Mouse (Mus musculus) forelimb bud, embryonic 11.5 days (tissue): Measurements from ENCODE around the gene Csrnp3.

Experiments used
- DNase-seq: peaks from one replicate; pipeline ENCODE4 v3.0.0-alpha.2; 2012; ENCODE audit warnings: low read depth, low spot score

Csrnp3 gene

GRCm38 (mm10) chr2:65942346-65942745 is 96.8 kb downstream of the Csrnp3 start:
- DNase-seq = no peak

- no peak for DNase-seq
These were observed 103.2 kb downstream of the Csrnp3 start for GRCm38 (mm10) chr2:65948808-65949207.

- no peak for DNase-seq
These were observed 108.3 kb downstream of the Csrnp3 start for GRCm38 (mm10) chr2:65953726-65954340.

- DNase-seq = no peak
These were observed 110.2 kb downstream of the Csrnp3 start for GRCm38 (mm10) chr2:65955804-65956203.

GRCm38 (mm10) chr2:65956727-65957126 is 111.2 kb downstream of the Csrnp3 start:
- no peak for DNase-seq

- no peak for DNase-seq
These were observed 117.9 kb downstream of the Csrnp3 start for GRCm38 (mm10) chr2:65963420-65963819.

- no peak for DNase-seq
These were observed 123.2 kb downstream of the Csrnp3 start for GRCm38 (mm10) chr2:65968810-65969209.

- DNase-seq = no peak
These were observed 128.3 kb downstream of the Csrnp3 start for GRCm38 (mm10) chr2:65973907-65974306.

GRCm38 (mm10) chr2:65975383-65975782 is 129.8 kb downstream of the Csrnp3 start:
- DNase-seq = peak; percentile 52

- no peak for DNase-seq
These were observed 133.9 kb downstream of the Csrnp3 start for GRCm38 (mm10) chr2:65979338-65980053.

- no peak for DNase-seq
These were observed 135.9 kb downstream of the Csrnp3 start for GRCm38 (mm10) chr2:65981470-65981869.

GRCm38 (mm10) chr2:65981965-65982364 is 136.4 kb downstream of the Csrnp3 start:
- peak; percentile 89 for DNase-seq

GRCm38 (mm10) chr2:65985706-65986105 is 140.1 kb downstream of the Csrnp3 start:
- no peak for DNase-seq

- DNase-seq = peak; percentile 57
These were observed 141.5 kb downstream of the Csrnp3 start for GRCm38 (mm10) chr2:65987069-65987468.

- no peak for DNase-seq
These were observed 142.0 kb downstream of the Csrnp3 start for GRCm38 (mm10) chr2:65987588-65987987.

GRCm38 (mm10) chr2:65988788-65989187 is 143.2 kb downstream of the Csrnp3 start:
- no peak for DNase-seq

GRCm38 (mm10) chr2:65990108-65990507 is 144.5 kb downstream of the Csrnp3 start:
- no peak for DNase-seq

- DNase-seq = no peak
These were observed 145.2 kb downstream of the Csrnp3 start for GRCm38 (mm10) chr2:65990754-65991153.

GRCm38 (mm10) chr2:65993371-65993770 is 147.8 kb downstream of the Csrnp3 start:
- DNase-seq = peak; percentile 89

- no peak for DNase-seq
These were observed 149.4 kb downstream of the Csrnp3 start for GRCm38 (mm10) chr2:65994886-65995468.

- no peak for DNase-seq
These were observed 153.2 kb downstream of the Csrnp3 start for GRCm38 (mm10) chr2:65998747-65999146.

- DNase-seq = no peak
These were observed 163.6 kb downstream of the Csrnp3 start for GRCm38 (mm10) chr2:66008995-66009654.
